Comparison of ENCODE assay signal across 18 mouse cellular contexts in the genomic region with DNA sequence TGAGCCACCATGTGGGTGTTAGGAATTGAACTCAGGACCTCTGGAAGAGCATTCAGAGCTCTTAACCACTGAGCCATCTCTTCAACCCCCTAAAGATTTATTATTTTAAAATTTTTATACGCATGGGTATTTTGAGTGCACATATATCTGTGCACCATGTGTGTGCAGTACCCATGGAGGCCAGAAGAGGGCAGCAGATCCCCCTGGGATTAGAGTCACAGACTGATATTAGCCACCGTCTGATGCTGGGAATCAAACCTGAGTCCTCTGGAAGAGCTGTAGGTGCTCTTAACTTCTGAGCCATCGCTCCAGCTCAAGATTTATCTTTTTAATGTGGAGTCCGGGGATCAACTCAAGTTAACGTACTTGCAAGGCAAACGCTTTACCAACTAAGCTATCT. TPM values are rescaled to one million over a fixed set of nuclear protein-coding genes. Genes with fewer than 3 reads are reported as not detected.
A peak's percentile ranks its signal among the peaks of the same experiment; 100 is the strongest.
DNase-seq lines count a peak whose midpoint lies in the region; ATAC-seq and TF ChIP-seq lines count a peak whose summit lies in the region.
"Had no signal": no experiment of that assay in that cellular context is flagged by ENCODE, and none has a peak within 500 bp of the region (broad histone marks: within the 10 kb centered on the region; RNA-seq: fewer than 3 reads in every experiment).

No protein-coding gene starts in this region.

- no peak for TF ChIP-seq EP300 in liver, embryonic 14.5 days (IDR thresholded peaks at IDR 0.05; ENCODE audit: low read depth)

- no peaks in the 10 kb centered on the region for H3K9me3 ChIP-seq in forebrain, postnatal 0 days (ENCODE audit: low read length)
- no peaks in the 10 kb centered on the region for H3K9me3 ChIP-seq in forebrain, embryonic 15.5 days
- no peaks in the 10 kb centered on the region for H3K9me3 ChIP-seq in liver, embryonic 14.5 days (ENCODE audit: control insufficient read depth, low read length)
- 0 out of 2 replicates have a peak, but pooled peaks cover 7% of the 10 kb centered on the region for H3K9me3 ChIP-seq in liver, embryonic 12.5 days (replicated peaks)

- no peak for ATAC-seq in forebrain, postnatal 0 days
- no peak for ATAC-seq in forebrain, embryonic 15.5 days (replicated peaks)
- ATAC-seq in liver, embryonic 14.5 days (ENCODE audit: insufficient read depth): no peak
- no peak for ATAC-seq in liver, embryonic 12.5 days
- ATAC-seq: forebrain, embryonic 16.5 days; inflammation-experienced regulatory T-cells, adult 6 months had no signal

- H3K4me3 ChIP-seq in forebrain, postnatal 0 days (ENCODE audit: low read depth, low read length): no peak overlapping the region
- no peak overlapping the region for H3K4me3 ChIP-seq in forebrain, embryonic 15.5 days
- H3K4me3 ChIP-seq in liver, embryonic 14.5 days (ENCODE audit: insufficient read depth in 1 of 2, low read depth in 2 of 2, low read length in 2 of 2): no peak overlapping the region
- H3K4me3 ChIP-seq in liver, embryonic 12.5 days: no peak overlapping the region
- no peak overlapping the region for H3K4me3 ChIP-seq in bone marrow, adult 2 months (replicated peaks; ENCODE audit: control insufficient read depth, low read depth, low read length)
- H3K4me3 ChIP-seq: heart, embryonic 15.5 days; liver, embryonic 13.5 days; myocyte had no signal

- peak; percentile 35; the same call in 1 of the 2 replicates for TF ChIP-seq CTCF in forebrain, postnatal 0 days (IDR thresholded peaks at IDR 0.05; ENCODE audit: low read depth)
- TF ChIP-seq CTCF in liver, embryonic 14.5 days (IDR thresholded peaks at IDR 0.05; ENCODE audit: low read depth): peak; percentile 68
- TF ChIP-seq CTCF in bone marrow, adult 2 months (IDR thresholded peaks at IDR 0.05; ENCODE audit: control insufficient read depth, insufficient read depth, low read length): peak; percentile 28; the same call in 1 of the 2 replicates

- H3K27ac ChIP-seq in forebrain, postnatal 0 days (ENCODE audit: low read depth, low read length): no peak overlapping the region
- H3K27ac ChIP-seq in forebrain, embryonic 15.5 days (replicated peaks): no peak overlapping the region
- no peak overlapping the region for H3K27ac ChIP-seq in liver, embryonic 14.5 days
- H3K27ac ChIP-seq in liver, embryonic 12.5 days: no peak overlapping the region
- H3K27ac ChIP-seq in bone marrow, adult 2 months (ENCODE audit: control insufficient read depth, insufficient read depth, low read depth, low read length, poor library complexity): no peak overlapping the region
- H3K27ac ChIP-seq: heart, embryonic 15.5 days; liver, embryonic 13.5 days had no signal

- no peaks in the 10 kb centered on the region for H3K4me1 ChIP-seq in forebrain, postnatal 0 days (ENCODE audit: insufficient read depth)
- H3K4me1 ChIP-seq in forebrain, embryonic 15.5 days: no peaks in the 10 kb centered on the region
- H3K4me1 ChIP-seq in liver, embryonic 14.5 days (replicated peaks; ENCODE audit: control insufficient read depth in 2 of 2, insufficient read depth in 2 of 2, low read length in 1 of 2): no peaks in the 10 kb centered on the region
- peaks cover 4% of the 10 kb centered on the region for H3K4me1 ChIP-seq in liver, embryonic 12.5 days
- H3K4me1 ChIP-seq in bone marrow, adult 2 months (ENCODE audit: control insufficient read depth, insufficient read depth, low read length): no peaks in the 10 kb centered on the region
- H3K4me1 ChIP-seq: heart, embryonic 15.5 days had no signal

- H3K27me3 ChIP-seq in forebrain, postnatal 0 days (ENCODE audit: insufficient read depth, low read length): no peaks in the 10 kb centered on the region
- no peaks in the 10 kb centered on the region for H3K27me3 ChIP-seq in forebrain, embryonic 15.5 days
- no peaks in the 10 kb centered on the region for H3K27me3 ChIP-seq in liver, embryonic 14.5 days (ENCODE audit: control insufficient read depth, insufficient read depth, low read length)
- peaks cover 24% of the 10 kb centered on the region for H3K27me3 ChIP-seq in liver, embryonic 12.5 days (replicated peaks)

- no peak for TF ChIP-seq POLR2A in bone marrow, adult 2 months (IDR thresholded peaks at IDR 0.05; ENCODE audit: borderline replicate concordance, control insufficient read depth, low read depth, low read length)

- H3K4me2 ChIP-seq in forebrain, postnatal 0 days (ENCODE audit: low read depth): no peak overlapping the region
- no peak overlapping the region for H3K4me2 ChIP-seq in forebrain, embryonic 15.5 days (replicated peaks)
- H3K4me2 ChIP-seq in liver, embryonic 14.5 days (ENCODE audit: low read depth): no peak overlapping the region
- H3K4me2 ChIP-seq in liver, embryonic 12.5 days: no peak overlapping the region
- H3K4me2 ChIP-seq: heart, embryonic 15.5 days; liver, embryonic 13.5 days had no signal

- no peaks in the 10 kb centered on the region for H3K36me3 ChIP-seq in forebrain, postnatal 0 days (ENCODE audit: insufficient read depth)
- H3K36me3 ChIP-seq in forebrain, embryonic 15.5 days: no peaks in the 10 kb centered on the region
- H3K36me3 ChIP-seq in liver, embryonic 14.5 days (replicated peaks; ENCODE audit: control insufficient read depth, insufficient read depth, low read depth): no peaks in the 10 kb centered on the region
- H3K36me3 ChIP-seq in liver, embryonic 12.5 days: no peaks in the 10 kb centered on the region
- H3K36me3 ChIP-seq: heart, embryonic 15.5 days; liver, embryonic 13.5 days had no signal

- 97% methylated on average over 6 of the region's 6 CpGs for WGBS in forebrain, postnatal 0 days
- 97% methylated on average over 6 of the region's 6 CpGs for WGBS in forebrain, embryonic 15.5 days
- WGBS in liver, embryonic 14.5 days (ENCODE audit: insufficient replicate concordance): 83% methylated on average over 6 of the region's 6 CpGs
- 87% methylated on average over 6 of the region's 6 CpGs for WGBS in liver, embryonic 12.5 days (ENCODE audit: insufficient replicate concordance)
- WGBS in bone marrow, adult 2 months: 92% methylated on average over 6 of the region's 6 CpGs

- no peak overlapping the region for H3K9ac ChIP-seq in forebrain, postnatal 0 days
- H3K9ac ChIP-seq in forebrain, embryonic 15.5 days (replicated peaks): no peak overlapping the region
- H3K9ac ChIP-seq in liver, embryonic 14.5 days (replicated peaks): no peak overlapping the region
- no peak overlapping the region for H3K9ac ChIP-seq in liver, embryonic 12.5 days
- H3K9ac ChIP-seq: heart, embryonic 15.5 days; liver, embryonic 13.5 days had no signal

- no peak for DNase-seq in forebrain, postnatal 0 days
- DNase-seq in liver, embryonic 14.5 days (ENCODE audit: low read depth in 3 of 3, low spot score in 3 of 3): no peak
- DNase-seq in B cell, adult 2 months: peak; percentile 41 to 50
- no peak for DNase-seq in MN1 (ENCODE audit: low spot score)
- no peak for DNase-seq in urinary bladder, adult 18-20 months (ENCODE audit: low spot score in 2 of 2)
- DNase-seq: adrenal gland, postnatal 10 days; kidney, postnatal 36 days; liver, embryonic 13.5 days had no signal

RNA-seq across cellular contexts. Expression of a gene that starts 43.9 kb away (rescaled TPM):
- total RNA-seq in forebrain, postnatal 0 days (2014; rRNA removed): 0.62 and 1.2 TPM in 2 replicates
- polyA plus RNA-seq in forebrain, postnatal 0 days (2015; fragmentation: Nextera tagmentation; extraction: Ambion mirVana): 2.9 and 4.7 TPM in 2 replicates
- polyA plus RNA-seq in forebrain, embryonic 15.5 days (2015; fragmentation: Nextera tagmentation; extraction: Ambion mirVana): 1.3 and 3.2 TPM in 2 replicates
- polyA plus RNA-seq in liver, embryonic 14.5 days (2012; rRNA removed): not detected in 2 replicates
- polyA plus RNA-seq in liver, embryonic 14.5 days (2014; fragmentation: Nextera tagmentation; extraction: Ambion mirVana): not detected in 2 replicates
- polyA plus RNA-seq in liver, embryonic 12.5 days (2016; fragmentation: Nextera tagmentation; extraction: Ambion mirVana): not detected in 2 replicates
- polyA plus RNA-seq in bone marrow, adult 2 months (2011; ENCODE audit: insufficient read depth, insufficient read length, low replicate concordance, missing spikeins): 7.3 TPM in 1 of 2 replicates, not detected in the other
- total RNA-seq: adrenal gland, postnatal 10 days; gastrocnemius, postnatal 4 days; megakaryocyte, adult 5-6 weeks had no signal
- polyA plus RNA-seq: inflammation-experienced regulatory T-cells, adult 6 months; liver, embryonic 13.5 days; myocyte; stomach, embryonic 16.5 days had no signal

RNA-seq across cellular contexts. Expression of a gene that starts 57.6 kb away (rescaled TPM):
- 0.54 and 1.0 TPM in 2 replicates for total RNA-seq in forebrain, postnatal 0 days (2014; rRNA removed)
- polyA plus RNA-seq in forebrain, postnatal 0 days (2015; fragmentation: Nextera tagmentation; extraction: Ambion mirVana): 0.18 and 0.22 TPM in 2 replicates
- polyA plus RNA-seq in forebrain, embryonic 15.5 days (2015; fragmentation: Nextera tagmentation; extraction: Ambion mirVana): 0.13 and 0.20 TPM in 2 replicates
- 0.21 and 0.23 TPM in 2 replicates for polyA plus RNA-seq in liver, embryonic 14.5 days (2012; rRNA removed)
- polyA plus RNA-seq in liver, embryonic 14.5 days (2014; fragmentation: Nextera tagmentation; extraction: Ambion mirVana): 0.08 and 0.13 TPM in 2 replicates
- 0.27 and 0.38 TPM in 2 replicates for polyA plus RNA-seq in liver, embryonic 12.5 days (2016; fragmentation: Nextera tagmentation; extraction: Ambion mirVana)
- 1.5 and 3.6 TPM in 2 replicates for polyA plus RNA-seq in bone marrow, adult 2 months (2011; ENCODE audit: insufficient read depth, insufficient read length, low replicate concordance, missing spikeins)
- polyA plus RNA-seq: inflammation-experienced regulatory T-cells, adult 6 months had no signal

Comparison
In these comparisons a context has a peak if more than half of its experiments do, and no peak if none do; other contexts are left out.
1. DNase-seq: peak in B cell, adult 2 months (2 of 2); none in forebrain, postnatal 0 days (single experiment), liver, embryonic 14.5 days (0 of 3), MN1 (single experiment) and urinary bladder, adult 18-20 months (0 of 2).
2. Peak in every context shown above with its lines, with median percentiles within 50 percentile points of each other: CTCF ChIP-seq.